Mouse (Mus musculus): ENCODE measurements around the gene Rbp7.

DNA sequence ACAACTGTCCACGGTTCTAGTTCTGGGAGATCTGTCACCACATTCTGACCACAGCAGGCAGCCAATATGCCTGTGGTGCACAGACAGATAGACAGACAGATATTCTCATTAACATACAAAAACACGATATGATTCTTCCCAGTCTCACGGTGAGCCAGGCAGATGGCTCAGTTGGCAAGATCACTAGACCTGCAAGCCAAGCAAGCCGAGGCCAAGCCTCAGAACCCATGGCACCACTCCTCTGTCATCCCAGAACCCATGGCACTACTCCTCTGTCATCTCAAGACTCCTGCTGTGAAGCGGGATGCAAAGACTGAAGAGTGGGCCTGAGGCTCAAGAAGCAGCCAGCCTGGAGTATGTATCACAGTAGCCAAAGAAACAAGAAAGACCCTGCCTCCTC lies 25.2 kb downstream of the Rbp7 start:
- TF ChIP-seq CTCF (IDR thresholded peaks at IDR 0.05; ENCODE audit: low read depth) (no peak), EP300 (IDR thresholded peaks at IDR 0.05; ENCODE audit: low read depth) (no peak)

Data from heart, postnatal 0 days (tissue).